In genomic region chr2:115583776-115584175, GRCm38 (mm10) we compare ENCODE assay signal across 20 mouse cellular contexts.
"Had no signal": no experiment of that assay in that cellular context is flagged by ENCODE, and none has a peak within 500 bp of the region (broad histone marks: within the 10 kb centered on the region; RNA-seq: fewer than 3 reads in every experiment).

No protein-coding gene starts in this region.

- H3K27ac ChIP-seq: lung, embryonic 15.5 days; macrophage; midbrain, embryonic 13.5 days; midbrain, embryonic 15.5 days; neural tube, embryonic 13.5 days; neural tube, embryonic 15.5 days; stomach, embryonic 15.5 days; stomach, postnatal 0 days had no signal

- H3K36me3 ChIP-seq: lung, embryonic 15.5 days; midbrain, embryonic 13.5 days; midbrain, embryonic 15.5 days; neural tube, embryonic 13.5 days; neural tube, embryonic 15.5 days; stomach, embryonic 15.5 days had no signal

- DNase-seq: liver, postnatal 0 days; lung, adult 2 months; lung, postnatal 14 days; lung, postnatal 36 days; retina, postnatal 1 day; right cerebral cortex, adult 18-20 months; thymus, adult 2 months; thymus, postnatal 25 days; thymus, postnatal 4 days had no signal

- H3K9me3 ChIP-seq: lung, embryonic 15.5 days; megakaryocyte, embryonic 14.5 days; midbrain, embryonic 13.5 days; midbrain, embryonic 15.5 days; neural tube, embryonic 13.5 days; neural tube, embryonic 15.5 days; stomach, embryonic 15.5 days had no signal

- H3K9ac ChIP-seq: liver, postnatal 0 days; lung, embryonic 15.5 days; midbrain, embryonic 13.5 days; midbrain, embryonic 15.5 days; neural tube, embryonic 13.5 days; neural tube, embryonic 15.5 days; stomach, embryonic 15.5 days had no signal

- H3K27me3 ChIP-seq: lung, embryonic 15.5 days; megakaryocyte, embryonic 14.5 days; midbrain, embryonic 13.5 days; midbrain, embryonic 15.5 days; neural tube, embryonic 13.5 days; neural tube, embryonic 15.5 days; stomach, embryonic 15.5 days had no signal

- H3K4me2 ChIP-seq: lung, embryonic 15.5 days; midbrain, embryonic 11.5 days; midbrain, embryonic 13.5 days; midbrain, embryonic 15.5 days; neural tube, embryonic 13.5 days; neural tube, embryonic 15.5 days; stomach, embryonic 15.5 days had no signal

- H3K4me3 ChIP-seq: lung, embryonic 15.5 days; megakaryocyte, embryonic 14.5 days; midbrain, embryonic 13.5 days; midbrain, embryonic 15.5 days; neural tube, embryonic 13.5 days; neural tube, embryonic 15.5 days; stomach, embryonic 15.5 days had no signal

- ATAC-seq: liver, postnatal 0 days; lung, postnatal 0 days; midbrain, embryonic 13.5 days; midbrain, embryonic 15.5 days had no signal
